Mouse (Mus musculus): Measurements from ENCODE around the gene Cdh3. TPM values are rescaled to one million over a fixed set of nuclear protein-coding genes. Genes with fewer than 3 reads are reported as not detected.

Gene Cdh3
- polyA plus RNA-seq, 1 experiment, result 0.42 TPM

DNA sequence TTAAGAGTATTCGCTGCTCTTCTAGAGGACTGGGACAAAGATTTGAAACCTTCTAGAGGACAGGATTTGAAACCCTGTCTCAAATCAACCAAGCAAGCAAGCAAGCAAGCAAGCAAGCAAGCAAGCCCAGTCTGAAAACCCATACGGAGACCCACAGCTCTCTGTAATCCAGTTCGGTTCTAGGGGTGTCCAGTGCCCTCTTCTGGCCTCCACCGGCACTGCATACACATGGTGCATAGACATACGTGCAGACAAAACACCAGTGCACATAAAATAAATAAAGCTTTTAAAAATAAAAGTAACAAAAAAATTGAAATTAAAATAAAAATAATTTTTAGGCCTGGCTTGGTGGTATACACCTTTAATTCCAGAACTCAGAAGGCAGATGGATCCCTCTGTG, 43.3 kb downstream of the Cdh3 start:
- H3K4me3 ChIP-seq (ENCODE audit: low read depth, low read length), result no peak overlapping the region
- WGBS, result 97% methylated on average over 5 of the region's 5 CpGs
- TF ChIP-seq POLR2A (IDR thresholded peaks at IDR 0.05; ENCODE audit: low read depth, low read length), result no peak
- TF ChIP-seq CTCF (IDR thresholded peaks at IDR 0.05; ENCODE audit: extremely low read depth, insufficient read length, insufficient replicate concordance, low read depth, low read length), result no peak

DNA sequence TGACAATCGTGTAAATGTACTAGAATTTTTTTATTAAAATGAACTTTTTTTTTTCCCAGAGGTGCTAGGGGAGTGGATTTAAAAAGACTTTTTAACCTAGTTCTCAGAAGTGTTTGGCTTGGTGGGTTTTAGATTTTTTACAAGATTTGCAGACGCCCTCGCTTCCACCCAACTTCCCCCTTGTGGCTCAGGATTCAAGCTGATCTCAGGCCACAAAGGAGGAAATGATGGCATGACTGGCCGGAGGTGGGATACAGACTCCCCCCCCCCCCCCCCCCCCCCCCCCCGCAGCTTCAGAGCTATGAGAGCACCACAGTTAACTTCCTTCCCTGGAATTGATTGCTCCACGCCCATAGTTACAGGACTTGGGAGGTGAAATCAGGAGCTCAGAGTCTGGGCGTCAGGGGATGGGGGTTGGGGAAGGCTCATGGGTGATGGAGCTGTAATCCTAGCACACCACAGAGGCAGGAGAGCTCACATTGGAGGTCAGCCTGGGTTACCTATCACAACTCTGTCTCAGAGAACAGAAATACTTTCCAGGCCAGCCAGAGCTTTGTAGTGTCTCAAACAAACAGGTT, 45.5 kb downstream of the Cdh3 start:
- WGBS, result 46% methylated on average over 7 of the region's 7 CpGs
- no peak for TF ChIP-seq POLR2A (IDR thresholded peaks at IDR 0.05; ENCODE audit: low read depth, low read length)
- no peak for TF ChIP-seq CTCF (IDR thresholded peaks at IDR 0.05; ENCODE audit: extremely low read depth, insufficient read length, insufficient replicate concordance, low read depth, low read length)
- no peaks in the 10 kb centered on the region for H3K27me3 ChIP-seq (ENCODE audit: control insufficient read depth, insufficient read depth, low read length)
- H3K4me1 ChIP-seq (ENCODE audit: control insufficient read depth, insufficient read depth, insufficient read length, low read length), result peaks cover 2% of the 10 kb centered on the region; the same call in 1 of the 2 replicates
- no peaks in the 10 kb centered on the region for H3K36me3 ChIP-seq (ENCODE audit: control insufficient read depth, insufficient read depth, low read length)
- H3K27ac ChIP-seq (ENCODE audit: insufficient read depth, low read depth, low read length), result no peak overlapping the region
- H3K4me3 ChIP-seq (ENCODE audit: low read depth, low read length), result no peak overlapping the region

More for the DNA sequence above, 43.3 kb downstream of the Cdh3 start:
- Histone ChIP-seq H3K27ac (ENCODE audit: insufficient read depth, low read depth, low read length) (no peak overlapping the region), H3K4me1 (ENCODE audit: control insufficient read depth, insufficient read depth, insufficient read length, low read length) (no peaks in the 10 kb centered on the region), H3K27me3 (ENCODE audit: control insufficient read depth, insufficient read depth, low read length) (no peaks in the 10 kb centered on the region), H3K36me3 (ENCODE audit: control insufficient read depth, insufficient read depth, low read length) (no peaks in the 10 kb centered on the region)

DNA sequence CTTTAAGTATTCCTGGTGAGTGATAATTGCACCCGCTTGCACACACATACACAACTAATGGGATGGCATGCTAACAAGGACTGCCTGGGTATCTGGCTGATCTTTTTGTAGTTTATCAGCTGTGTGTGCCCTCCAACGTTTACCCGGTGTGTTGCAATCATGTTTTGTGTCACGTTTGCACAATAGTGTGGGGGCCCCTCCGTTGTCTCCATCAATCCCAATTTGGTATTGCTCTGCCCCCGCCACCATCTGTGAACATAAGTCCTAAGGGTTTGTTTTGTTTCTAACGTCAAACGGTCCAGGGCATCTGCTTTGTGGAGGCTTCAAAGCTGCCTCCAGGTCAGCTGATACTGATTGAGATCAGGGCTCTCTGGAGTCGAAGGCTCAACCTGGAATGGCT, 49.2 kb downstream of the Cdh3 start:
- no peak overlapping the region for H3K4me3 ChIP-seq (ENCODE audit: low read depth, low read length)
- peaks cover 20% of the 10 kb centered on the region for H3K4me1 ChIP-seq (ENCODE audit: control insufficient read depth, insufficient read depth, insufficient read length, low read length)
- TF ChIP-seq CTCF (IDR thresholded peaks at IDR 0.05; ENCODE audit: extremely low read depth, insufficient read length, insufficient replicate concordance, low read depth, low read length) (no peak), POLR2A (IDR thresholded peaks at IDR 0.05; ENCODE audit: low read depth, low read length) (no peak)
- H3K36me3 ChIP-seq (ENCODE audit: control insufficient read depth, insufficient read depth, low read length), result no peaks in the 10 kb centered on the region
- H3K27me3 ChIP-seq (ENCODE audit: control insufficient read depth, insufficient read depth, low read length), result no peaks in the 10 kb centered on the region
- WGBS, result 52% methylated on average over 9 of the region's 9 CpGs
- no peak overlapping the region for H3K27ac ChIP-seq (ENCODE audit: insufficient read depth, low read depth, low read length)

DNA sequence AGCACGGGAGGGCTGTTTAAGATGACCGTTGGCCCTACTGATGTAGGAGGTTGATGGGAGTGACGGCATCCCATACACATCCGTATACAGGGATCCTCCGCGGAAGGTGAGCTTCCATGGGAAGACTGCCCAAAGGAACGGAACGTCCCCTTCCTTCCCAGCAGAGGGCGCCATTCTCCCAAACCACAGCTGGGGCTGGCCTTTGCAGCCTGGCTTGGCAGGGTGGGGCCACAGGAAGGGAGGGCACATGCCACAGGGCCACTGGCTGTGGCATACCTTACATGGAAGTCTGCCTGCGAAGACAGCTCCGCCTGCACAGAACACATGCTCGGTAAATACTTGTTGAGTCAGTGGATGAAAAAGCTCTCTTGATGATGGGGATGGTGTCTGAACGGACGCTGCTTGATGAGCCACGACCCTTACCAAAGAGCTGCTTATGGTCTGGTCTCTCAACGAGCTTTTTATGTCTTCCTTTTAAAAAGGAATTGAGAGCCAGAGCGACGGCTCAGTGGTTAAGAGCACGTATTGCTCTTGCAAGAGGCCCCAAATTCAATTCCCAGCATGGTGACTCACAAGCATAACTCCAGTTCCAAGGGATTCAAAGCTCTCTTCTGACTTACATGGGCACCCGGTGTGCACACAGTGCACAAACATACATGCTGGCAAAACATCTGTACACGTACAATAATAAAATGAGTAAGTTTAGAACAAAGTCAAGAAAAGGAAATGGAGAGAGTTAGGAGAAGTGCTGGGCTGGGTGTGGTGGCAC, 50.6 kb downstream of the Cdh3 start:
- H3K27ac ChIP-seq (ENCODE audit: insufficient read depth, low read depth, low read length), result peak overlapping the region; percentile 14; the same call in 1 of the 2 replicates
- TF ChIP-seq CTCF (IDR thresholded peaks at IDR 0.05; ENCODE audit: extremely low read depth, insufficient read length, insufficient replicate concordance, low read depth, low read length) (peak; percentile 94), POLR2A (IDR thresholded peaks at IDR 0.05; ENCODE audit: low read depth, low read length) (0 out of 2 replicates have a peak, but pooled peaks have one; percentile 18)

DNA sequence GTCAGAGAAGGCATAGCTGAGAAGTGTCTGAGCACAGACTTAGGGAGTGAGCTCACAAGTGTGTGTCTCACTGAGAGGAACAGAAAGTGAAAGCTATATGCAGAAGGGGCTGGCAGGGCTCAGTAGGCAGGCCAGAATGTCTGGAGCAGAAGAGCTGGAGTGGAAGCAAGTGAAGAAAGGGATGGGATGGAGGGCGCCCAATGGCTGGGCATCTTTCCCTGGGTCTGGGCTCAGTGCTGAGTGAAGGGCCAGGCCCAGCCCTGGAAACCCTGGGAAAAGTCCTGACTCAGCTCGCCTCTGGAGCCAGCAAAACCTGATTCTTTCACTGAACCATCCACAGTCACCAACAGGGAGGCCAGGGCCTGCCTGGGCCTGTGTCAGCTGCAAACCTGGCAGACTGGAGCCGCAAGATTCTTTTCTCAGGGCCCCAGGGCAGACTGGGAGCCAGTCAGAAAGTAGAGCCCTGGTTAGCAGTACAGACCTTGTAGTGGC, 53.0 kb downstream of the Cdh3 start:
- Histone ChIP-seq H3K4me3 (ENCODE audit: low read depth, low read length) (no peak overlapping the region), H3K4me1 (ENCODE audit: control insufficient read depth, insufficient read depth, insufficient read length, low read length) (peaks cover 20% of the 10 kb centered on the region), H3K36me3 (ENCODE audit: control insufficient read depth, insufficient read depth, low read length) (no peaks in the 10 kb centered on the region), H3K27me3 (ENCODE audit: control insufficient read depth, insufficient read depth, low read length) (no peaks in the 10 kb centered on the region), H3K27ac (ENCODE audit: insufficient read depth, low read depth, low read length) (peak overlapping the region; percentile 23)
- 60% methylated on average over 3 of the region's 3 CpGs for WGBS
- TF ChIP-seq CTCF (IDR thresholded peaks at IDR 0.05; ENCODE audit: extremely low read depth, insufficient read length, insufficient replicate concordance, low read depth, low read length) (no peak), POLR2A (IDR thresholded peaks at IDR 0.05; ENCODE audit: low read depth, low read length) (no peak)

More for the DNA sequence above, 50.6 kb downstream of the Cdh3 start:
- 11% methylated on average over 21 of the region's 21 CpGs for WGBS
- H3K4me3 ChIP-seq (ENCODE audit: low read depth, low read length), result no peak overlapping the region
- H3K27me3 ChIP-seq (ENCODE audit: control insufficient read depth, insufficient read depth, low read length), result no peaks in the 10 kb centered on the region
- no peaks in the 10 kb centered on the region for H3K36me3 ChIP-seq (ENCODE audit: control insufficient read depth, insufficient read depth, low read length)
- peaks cover 20% of the 10 kb centered on the region for H3K4me1 ChIP-seq (ENCODE audit: control insufficient read depth, insufficient read depth, insufficient read length, low read length)

DNA sequence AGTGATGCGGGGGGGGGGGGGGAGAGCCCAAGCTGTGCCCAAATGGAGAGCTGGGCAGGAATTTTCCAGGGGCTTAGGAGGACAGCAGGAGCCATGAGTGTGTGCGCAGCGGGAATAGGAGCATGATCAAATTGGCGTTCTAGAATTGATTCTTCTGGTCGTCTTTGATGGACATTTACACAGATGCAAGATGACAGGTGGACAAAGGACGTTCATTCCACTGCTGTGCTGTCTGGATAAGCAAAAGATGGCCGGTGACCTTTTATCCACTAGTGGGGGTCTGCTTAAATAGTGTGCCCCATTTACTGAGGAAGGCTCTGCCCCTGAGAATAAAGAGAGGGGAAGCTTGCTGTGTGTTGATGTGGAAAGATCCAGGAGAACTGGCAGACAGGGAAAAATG, 58.3 kb downstream of the Cdh3 start:
- TF ChIP-seq POLR2A (IDR thresholded peaks at IDR 0.05; ENCODE audit: low read depth, low read length), result no peak
- Histone ChIP-seq H3K36me3 (ENCODE audit: control insufficient read depth, insufficient read depth, low read length) (no peaks in the 10 kb centered on the region), H3K27me3 (ENCODE audit: control insufficient read depth, insufficient read depth, low read length) (no peaks in the 10 kb centered on the region), H3K4me1 (ENCODE audit: control insufficient read depth, insufficient read depth, insufficient read length, low read length) (peaks cover 12% of the 10 kb centered on the region), H3K4me3 (ENCODE audit: low read depth, low read length) (no peak overlapping the region), H3K27ac (ENCODE audit: insufficient read depth, low read depth, low read length) (no peak overlapping the region)
- 92% methylated on average over 7 of the region's 7 CpGs for WGBS

DNA sequence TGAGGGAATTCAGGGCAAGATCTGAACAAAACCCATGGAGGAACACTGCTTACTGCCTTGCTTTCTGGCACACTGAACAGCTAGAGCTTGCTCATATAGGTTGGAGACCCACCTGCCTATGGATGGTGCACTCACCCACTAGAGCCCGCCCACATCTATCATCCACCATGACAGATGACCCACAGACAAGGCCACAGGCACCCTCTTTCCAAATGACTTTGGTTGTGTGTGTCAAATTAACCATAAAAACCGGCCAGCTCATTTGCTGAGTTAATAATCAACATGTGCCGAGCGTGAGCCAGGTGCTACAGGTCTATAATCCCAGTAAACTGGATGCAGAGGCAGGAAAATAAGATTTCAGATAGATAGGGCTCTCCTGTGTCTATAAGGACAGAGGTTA, 59.7 kb downstream of the Cdh3 start:
- no peaks in the 10 kb centered on the region for H3K36me3 ChIP-seq (ENCODE audit: control insufficient read depth, insufficient read depth, low read length)
- peak overlapping the region; percentile 88 for H3K27ac ChIP-seq (ENCODE audit: insufficient read depth, low read depth, low read length)
- 23% methylated on average over 4 of the region's 4 CpGs for WGBS
- H3K4me3 ChIP-seq (ENCODE audit: low read depth, low read length), result no peak overlapping the region
- H3K4me1 ChIP-seq (ENCODE audit: control insufficient read depth, insufficient read depth, insufficient read length, low read length), result peaks cover 14% of the 10 kb centered on the region; the same call in 1 of the 2 replicates
- TF ChIP-seq CTCF (IDR thresholded peaks at IDR 0.05; ENCODE audit: extremely low read depth, insufficient read length, insufficient replicate concordance, low read depth, low read length) (no peak), POLR2A (IDR thresholded peaks at IDR 0.05; ENCODE audit: low read depth, low read length) (no peak)
- H3K27me3 ChIP-seq (ENCODE audit: control insufficient read depth, insufficient read depth, low read length), result no peaks in the 10 kb centered on the region

Measured in small intestine, adult 2 months (tissue).